Mouse (Mus musculus) testis, adult 2 months (tissue): ENCODE results near the gene Cblb.

Source experiments
- CTCF ChIP-seq: fragments of 200-500 bp; IDR thresholded peaks from 2 replicates; pipeline ENCODE4 v1.5.1; 2012; ENCODE audit warnings: low read depth, mild to moderate bottlenecking, inconsistent platforms, low read length, moderate library complexity; ENCODE audit not compliant: control insufficient read depth, insufficient read depth, insufficient replicate concordance
- POLR2A ChIP-seq: fragments of 200-500 bp; IDR thresholded peaks from 2 replicates; pipeline ENCODE4 v1.6.1; 2012; ENCODE audit warnings: low read depth, mild to moderate bottlenecking, inconsistent platforms, low read length, moderate library complexity; ENCODE audit not compliant: control insufficient read depth

GRCm38 (mm10) chr16:52250935-52251334 lies 219.9 kb downstream of the Cblb start:
- TF ChIP-seq CTCF: no peak
- no peak for TF ChIP-seq POLR2A
